Mouse (Mus musculus) lung, embryonic 15.5 days (tissue): Measurements from ENCODE around the gene Prx. TPM values are rescaled to one million over a fixed set of nuclear protein-coding genes. Genes with fewer than 3 reads are reported as not detected.

Source experiments
- ATAC-seq: fragments of 200-750 bp; cut with Nextera tagmentation; 2 replicates; pipeline ENCODE4 v1.8.0; 2017; ENCODE audit warnings: moderate number of reproducible peaks, borderline replicate concordance; ENCODE audit not compliant: low FRiP score, low TSS enrichment; ENCODE audit errors: extremely low read depth
- H3K27ac ChIP-seq: fragments of 300-500 bp; sonication (generic); 2 replicates; pipeline ENCODE4 v1.5.1; 2015; ENCODE audit warnings: moderate library complexity, mild to moderate bottlenecking, inconsistent platforms
- H3K27me3 ChIP-seq: fragments of 300-500 bp; sonication (generic); 2 replicates; pipeline ENCODE4 v1.6.1; 2015; ENCODE audit warnings: inconsistent platforms
- H3K36me3 ChIP-seq: fragments of 300-500 bp; sonication (generic); 2 replicates; pipeline ENCODE4 v1.6.1; 2015; ENCODE audit warnings: inconsistent platforms
- H3K4me1 ChIP-seq: fragments of 300-500 bp; sonication (generic); 2 replicates; pipeline ENCODE4 v1.6.1; 2015; ENCODE audit warnings: inconsistent platforms
- H3K4me2 ChIP-seq: fragments of 300-500 bp; sonication (generic); 2 replicates; pipeline ENCODE4 v1.6.1; 2015; ENCODE audit warnings: inconsistent platforms, mild to moderate bottlenecking, moderate library complexity
- H3K4me3 ChIP-seq: fragments of 300-500 bp; sonication (generic); 2 replicates; pipeline ENCODE4 v1.5.1; 2015; ENCODE audit warnings: mild to moderate bottlenecking, inconsistent platforms
- H3K9ac ChIP-seq: fragments of 300-500 bp; sonication (generic); 2 replicates; pipeline ENCODE4 v1.6.1; 2015; ENCODE audit warnings: inconsistent platforms
- H3K9me3 ChIP-seq: fragments of 300-500 bp; sonication (generic); 2 replicates; pipeline ENCODE4 v1.6.1; 2016; ENCODE audit warnings: inconsistent platforms
- WGBS: fragments of 180-500 bp; shearing (Covaris S2); methylation state at CpG from one replicate; pipeline ENCODE4 v1.1.7; 2015; 5-methylcytosine and 5-hydroxymethylcytosine counted together
- polyA plus RNA-seq: library from polyadenylated mRNA; unstranded; fragments of >200 nt; fragmentation: Nextera tagmentation; extraction: Ambion mirVana; gene quantifications from 2 replicates; pipeline ENCODE4 v1.2.1, GENCODE M21; 2015

Prx gene
- polyA plus RNA-seq, 1 experiment from 2014 or later, result 8.7 TPM

- no peak for ATAC-seq
- H3K4me3 ChIP-seq, result no peak overlapping the region
- no peaks in the 10 kb centered on the region for H3K27me3 ChIP-seq
- no peak overlapping the region for H3K4me2 ChIP-seq
- H3K4me1 ChIP-seq, result peaks cover 3% of the 10 kb centered on the region
- no peaks in the 10 kb centered on the region for H3K9me3 ChIP-seq
- peak overlapping the region; percentile 27 for H3K27ac ChIP-seq
- H3K9ac ChIP-seq, result no peak overlapping the region
- 51% methylated on average over 4 of the region's 4 CpGs for WGBS
- no peaks in the 10 kb centered on the region for H3K36me3 ChIP-seq
Observed at GRCm38 (mm10) chr7:27501620-27502019, 2.5 kb downstream of the Prx start.

DNA sequence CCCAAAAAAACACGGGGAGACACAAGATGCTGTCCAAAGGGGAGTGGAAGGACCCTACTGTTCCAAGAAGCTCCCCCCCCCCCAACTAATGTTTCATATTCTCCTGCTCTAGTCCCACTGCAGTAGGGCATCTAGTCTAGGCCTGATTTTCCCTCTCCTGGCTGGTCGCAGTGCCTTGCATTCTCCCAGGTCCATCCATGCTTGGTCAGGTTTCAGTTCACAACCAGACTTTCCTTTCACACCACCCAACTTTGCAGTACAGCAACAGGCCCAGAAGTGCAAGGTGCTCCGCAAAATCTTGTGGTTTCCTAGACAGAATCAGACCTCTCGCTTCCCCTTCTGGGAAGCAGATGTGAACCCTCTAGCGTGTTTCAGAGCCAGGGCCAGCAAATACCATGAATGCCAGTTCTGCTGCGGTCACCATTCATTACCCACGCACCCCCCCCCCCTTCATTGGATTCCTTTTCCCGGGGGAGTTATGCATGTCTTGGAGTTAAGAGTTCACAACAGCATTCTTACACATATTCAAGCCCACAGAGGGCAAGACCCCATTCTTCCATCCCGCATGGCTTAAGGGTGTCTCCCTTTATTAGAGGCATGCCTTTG, 7.7 kb downstream of the Prx start:
- Histone ChIP-seq H3K4me2 (peak overlapping the region; percentile 67), H3K4me1 (peaks cover 17% of the 10 kb centered on the region), H3K27ac (peak overlapping the region; percentile 100), H3K4me3 (peak overlapping the region; percentile 56), H3K9ac (peak overlapping the region; percentile 60; the same call in 1 of the 2 replicates), H3K36me3 (no peaks in the 10 kb centered on the region), H3K9me3 (no peaks in the 10 kb centered on the region), H3K27me3 (no peaks in the 10 kb centered on the region)
- ATAC-seq, result no peak
- WGBS, result 31% methylated on average over 9 of the region's 9 CpGs

- Histone ChIP-seq H3K4me2 (peak overlapping the region; percentile 67), H3K4me1 (peaks cover 17% of the 10 kb centered on the region), H3K9me3 (no peaks in the 10 kb centered on the region), H3K27ac (peak overlapping the region; percentile 100), H3K4me3 (peak overlapping the region; percentile 56), H3K9ac (peak overlapping the region; percentile 60), H3K27me3 (no peaks in the 10 kb centered on the region), H3K36me3 (no peaks in the 10 kb centered on the region)
- ATAC-seq, result peak; percentile 92
- under 1% methylated on average over 54 of the region's 54 CpGs for WGBS
Observed at GRCm38 (mm10) chr7:27507711-27508647, 8.9 kb downstream of the Prx start.

GRCm38 (mm10) chr7:27508648-27509005, 9.5 kb downstream of the Prx start:
- Histone ChIP-seq H3K4me1 (peaks cover 17% of the 10 kb centered on the region), H3K27me3 (no peaks in the 10 kb centered on the region), H3K4me2 (peak overlapping the region; percentile 67), H3K9ac (peak overlapping the region; percentile 27; the same call in 1 of the 2 replicates), H3K36me3 (no peaks in the 10 kb centered on the region), H3K9me3 (no peaks in the 10 kb centered on the region), H3K4me3 (peak overlapping the region; percentile 56), H3K27ac (peak overlapping the region; percentile 100)
- ATAC-seq, result peak; percentile 74
- 14% methylated on average over 6 of the region's 6 CpGs for WGBS

DNA sequence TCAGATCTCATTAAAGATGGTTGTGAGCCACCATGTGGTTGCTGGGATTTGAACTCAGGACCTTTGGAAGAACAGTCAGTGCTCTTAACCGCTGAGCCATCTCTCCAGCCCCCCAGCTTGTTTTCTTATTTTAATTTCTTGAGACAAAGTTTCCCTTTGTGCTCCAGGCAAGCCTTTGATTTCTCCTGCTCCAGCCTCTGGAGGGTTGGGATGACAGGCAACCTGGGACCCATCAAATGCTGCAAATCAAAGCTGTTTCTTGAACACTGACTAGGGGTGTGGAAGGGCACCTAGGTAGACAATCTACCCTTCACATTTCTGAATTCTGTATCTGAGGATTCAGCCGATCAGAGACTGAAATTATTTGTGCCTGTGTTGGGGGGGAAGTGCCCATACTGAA, 11.7 kb downstream of the Prx start:
- ATAC-seq, result no peak
- no peaks in the 10 kb centered on the region for H3K36me3 ChIP-seq
- no peak overlapping the region for H3K4me3 ChIP-seq
- 88% methylated on average over 2 of the region's 2 CpGs for WGBS
- no peaks in the 10 kb centered on the region for H3K27me3 ChIP-seq
- H3K9me3 ChIP-seq, result no peaks in the 10 kb centered on the region
- H3K9ac ChIP-seq, result no peak overlapping the region
- H3K4me2 ChIP-seq, result no peak overlapping the region
- peaks cover 17% of the 10 kb centered on the region for H3K4me1 ChIP-seq
- H3K27ac ChIP-seq, result no peak overlapping the region

DNA sequence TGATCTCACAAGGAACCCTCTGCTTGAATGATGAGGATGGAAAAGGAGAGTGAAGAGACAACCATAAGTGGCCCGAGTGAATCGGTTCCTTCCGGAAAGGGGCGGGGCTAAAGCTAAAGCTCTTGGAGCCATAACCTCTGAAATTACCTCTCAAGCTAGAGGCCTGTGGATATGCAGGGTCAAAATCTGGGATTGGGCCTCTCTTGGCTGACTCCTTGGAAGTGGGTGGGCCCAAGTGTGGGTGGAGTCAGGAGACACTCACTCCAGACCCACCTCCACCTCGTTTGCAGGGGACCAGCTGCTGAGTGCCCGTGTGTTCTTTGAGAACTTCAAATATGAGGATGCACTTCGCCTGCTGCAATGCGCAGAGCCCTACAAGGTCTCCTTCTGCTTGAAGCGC, 15.8 kb downstream of the Prx start:
- Histone ChIP-seq H3K4me1 (no peaks in the 10 kb centered on the region), H3K27ac (no peak overlapping the region), H3K27me3 (no peaks in the 10 kb centered on the region), H3K9ac (no peak overlapping the region), H3K36me3 (0 out of 2 replicates have a peak, but pooled peaks cover 3% of the 10 kb centered on the region), H3K4me3 (no peak overlapping the region), H3K9me3 (no peaks in the 10 kb centered on the region), H3K4me2 (no peak overlapping the region)
- no peak for ATAC-seq
- 67% methylated on average over 9 of the region's 9 CpGs for WGBS

- H3K9me3 ChIP-seq, result no peaks in the 10 kb centered on the region
- H3K27me3 ChIP-seq, result no peaks in the 10 kb centered on the region
- 0 out of 2 replicates have a peak, but pooled peaks cover 3% of the 10 kb centered on the region for H3K36me3 ChIP-seq
- H3K27ac ChIP-seq, result no peak overlapping the region
- no peak overlapping the region for H3K9ac ChIP-seq
- H3K4me2 ChIP-seq, result no peak overlapping the region
- 83% methylated on average over 9 of the region's 9 CpGs for WGBS
- ATAC-seq, result no peak
- no peak overlapping the region for H3K4me3 ChIP-seq
- no peaks in the 10 kb centered on the region for H3K4me1 ChIP-seq
Observed at GRCm38 (mm10) chr7:27518314-27518713, 19.2 kb downstream of the Prx start.

- Histone ChIP-seq H3K27ac (no peak overlapping the region), H3K4me2 (no peak overlapping the region), H3K4me3 (no peak overlapping the region), H3K9ac (no peak overlapping the region), H3K27me3 (no peaks in the 10 kb centered on the region), H3K9me3 (no peaks in the 10 kb centered on the region), H3K36me3 (0 out of 2 replicates have a peak, but pooled peaks cover 3% of the 10 kb centered on the region), H3K4me1 (no peaks in the 10 kb centered on the region)
- no peak for ATAC-seq
Observed at GRCm38 (mm10) chr7:27520104-27520503, 21.0 kb downstream of the Prx start.

DNA sequence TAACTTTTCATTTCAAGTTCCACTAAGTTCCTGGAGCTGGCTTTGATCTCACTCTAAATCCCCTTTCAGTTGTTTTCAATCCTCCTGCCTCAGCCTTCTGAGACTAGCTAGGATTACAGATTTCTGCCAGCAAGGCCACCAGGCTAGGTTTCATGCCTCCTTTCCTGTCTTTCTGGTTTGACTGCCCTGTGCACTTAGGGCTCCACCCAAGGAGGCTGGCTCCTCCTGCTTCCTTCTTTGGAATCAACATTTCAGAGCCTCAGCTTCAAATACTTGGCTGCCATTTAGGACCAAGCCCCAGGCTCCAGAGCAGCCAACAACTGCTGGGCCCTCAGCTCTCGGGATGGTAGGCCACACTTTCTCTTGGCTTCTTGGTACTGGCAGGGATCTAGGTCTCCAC, 21.5 kb downstream of the Prx start:
- Histone ChIP-seq H3K4me2 (no peak overlapping the region), H3K27ac (no peak overlapping the region), H3K9ac (no peak overlapping the region), H3K36me3 (0 out of 2 replicates have a peak, but pooled peaks cover 3% of the 10 kb centered on the region), H3K4me3 (no peak overlapping the region), H3K4me1 (no peaks in the 10 kb centered on the region), H3K27me3 (no peaks in the 10 kb centered on the region), H3K9me3 (no peaks in the 10 kb centered on the region)
- 40% methylated on average over 1 of the region's 1 CpGs for WGBS
- no peak for ATAC-seq

DNA sequence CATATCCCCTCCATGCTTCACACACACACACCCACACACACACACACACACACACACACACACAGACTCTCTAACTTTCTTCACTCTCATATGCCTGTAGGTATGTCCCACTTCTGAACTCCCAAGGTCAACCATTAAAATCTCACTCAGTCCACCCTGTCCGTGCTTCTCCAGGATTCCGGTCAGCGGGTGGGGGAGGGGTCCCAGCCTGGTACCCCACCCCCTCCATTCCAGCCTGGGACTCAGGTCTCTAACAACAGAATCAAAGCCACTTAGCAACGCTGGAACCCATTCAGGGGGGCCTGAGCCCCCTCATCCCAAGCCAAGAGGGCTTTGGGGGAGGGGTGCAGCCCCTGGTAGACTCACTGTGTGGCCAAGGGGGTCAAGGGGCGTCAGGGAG, 23.8 kb downstream of the Prx start, which contains the start of gene Hipk4:
Gene Hipk4 (plus strand): TSS at position 301 of the 400 bp plus-strand sequence.
- ATAC-seq, result no peak
- Histone ChIP-seq H3K4me2 (no peak within 1 kb of the TSS), H3K9me3 (no peaks in the 10 kb centered on the region), H3K36me3 (no peaks in the 10 kb centered on the region), H3K4me3 (no peak within 1 kb of the TSS), H3K27me3 (no peaks in the 10 kb centered on the region), H3K4me1 (no peaks in the 10 kb centered on the region), H3K9ac (no peak within 1 kb of the TSS), H3K27ac (no peak within 1 kb of the TSS)
- 46% methylated on average over 5 of the region's 5 CpGs for WGBS

GRCm38 (mm10) chr7:27523805-27524204, 24.7 kb downstream of the Prx start:
- Histone ChIP-seq H3K9me3 (no peaks in the 10 kb centered on the region), H3K27ac (no peak overlapping the region), H3K36me3 (no peaks in the 10 kb centered on the region), H3K27me3 (no peaks in the 10 kb centered on the region), H3K4me3 (no peak overlapping the region), H3K4me1 (no peaks in the 10 kb centered on the region), H3K9ac (no peak overlapping the region), H3K4me2 (no peak overlapping the region)
- no peak for ATAC-seq
- WGBS, result 90% methylated on average over 13 of the region's 13 CpGs
